Mouse (Mus musculus): Measurements from ENCODE around the gene 1700019N19Rik. TPM values are rescaled to one million over a fixed set of nuclear protein-coding genes. Genes with fewer than 3 reads are reported as not detected.
A peak's percentile ranks its signal among the peaks of the same experiment; 100 is the strongest.

1700019N19Rik gene
- total and polyA plus RNA-seq, 2 experiments from 2014 or later = not detected

GRCm38 (mm10) chr19:58832988-58833387, 38.7 kb upstream of the 1700019N19Rik start:
- no peak for TF ChIP-seq CTCF (IDR thresholded peaks at IDR 0.05; ENCODE audit: low read depth)
- Histone ChIP-seq H3K9me3 (ENCODE audit: low read length) (no peaks in the 10 kb centered on the region), H3K36me3 (ENCODE audit: insufficient read depth) (no peaks in the 10 kb centered on the region), H3K27ac (ENCODE audit: low read depth, low read length) (no peak overlapping the region; the same call in 1 of the 2 replicates), H3K9ac (no peak overlapping the region), H3K4me2 (ENCODE audit: low read depth) (no peak overlapping the region), H3K27me3 (ENCODE audit: insufficient read depth, low read length) (no peaks in the 10 kb centered on the region), H3K4me3 (ENCODE audit: low read depth, low read length) (no peak overlapping the region), H3K4me1 (ENCODE audit: insufficient read depth) (peaks cover 19% of the 10 kb centered on the region)
- no peak for ATAC-seq
- 81% methylated on average over 2 of the region's 2 CpGs for WGBS
- no peak for DNase-seq

GRCm38 (mm10) chr19:58831280-58831922, 37.1 kb upstream of the 1700019N19Rik start:
- ATAC-seq (peak; percentile 34), DNase-seq (peak; percentile 50)
- no peak for TF ChIP-seq CTCF (IDR thresholded peaks at IDR 0.05; ENCODE audit: low read depth)
- no peak overlapping the region for H3K4me2 ChIP-seq (ENCODE audit: low read depth)
- H3K36me3 ChIP-seq (ENCODE audit: insufficient read depth) = no peaks in the 10 kb centered on the region
- no peak overlapping the region for H3K4me3 ChIP-seq (ENCODE audit: low read depth, low read length)
- peaks cover 19% of the 10 kb centered on the region for H3K4me1 ChIP-seq (ENCODE audit: insufficient read depth)
- peak overlapping the region; percentile 86 for H3K27ac ChIP-seq (ENCODE audit: low read depth, low read length)
- H3K27me3 ChIP-seq (ENCODE audit: insufficient read depth, low read length) = no peaks in the 10 kb centered on the region
- WGBS = 52% methylated on average over 9 of the region's 9 CpGs
- no peak overlapping the region for H3K9ac ChIP-seq
- H3K9me3 ChIP-seq (ENCODE audit: low read length) = no peaks in the 10 kb centered on the region

GRCm38 (mm10) chr19:58830182-58830581, 35.9 kb upstream of the 1700019N19Rik start:
- DNase-seq = peak; percentile 81
- Histone ChIP-seq H3K27ac (ENCODE audit: low read depth, low read length) (peak overlapping the region; percentile 86), H3K4me2 (ENCODE audit: low read depth) (no peak overlapping the region), H3K4me1 (ENCODE audit: insufficient read depth) (peaks cover 19% of the 10 kb centered on the region), H3K27me3 (ENCODE audit: insufficient read depth, low read length) (no peaks in the 10 kb centered on the region), H3K4me3 (ENCODE audit: low read depth, low read length) (no peak overlapping the region), H3K9ac (no peak overlapping the region), H3K36me3 (ENCODE audit: insufficient read depth) (no peaks in the 10 kb centered on the region), H3K9me3 (ENCODE audit: low read length) (no peaks in the 10 kb centered on the region)
- no peak for TF ChIP-seq CTCF (IDR thresholded peaks at IDR 0.05; ENCODE audit: low read depth)
- ATAC-seq = peak; percentile 57; the same call in 1 of the 2 replicates
- 61% methylated on average over 7 of the region's 7 CpGs for WGBS

- H3K4me3 ChIP-seq (ENCODE audit: low read depth, low read length) = no peak overlapping the region
- no peak overlapping the region for H3K9ac ChIP-seq
- DNase-seq (peak; percentile 76), ATAC-seq (peak; percentile 83)
- no peaks in the 10 kb centered on the region for H3K9me3 ChIP-seq (ENCODE audit: low read length)
- H3K27me3 ChIP-seq (ENCODE audit: insufficient read depth, low read length) = no peaks in the 10 kb centered on the region
- peaks cover 5% of the 10 kb centered on the region for H3K36me3 ChIP-seq (ENCODE audit: insufficient read depth)
- WGBS = 44% methylated on average over 5 of the region's 5 CpGs
- TF ChIP-seq CTCF (IDR thresholded peaks at IDR 0.05; ENCODE audit: low read depth) = no peak
- peaks cover 19% of the 10 kb centered on the region for H3K4me1 ChIP-seq (ENCODE audit: insufficient read depth)
- H3K4me2 ChIP-seq (ENCODE audit: low read depth) = no peak overlapping the region
- peak overlapping the region; percentile 86 for H3K27ac ChIP-seq (ENCODE audit: low read depth, low read length)
These were observed 35.3 kb upstream of the 1700019N19Rik start for GRCm38 (mm10) chr19:58829575-58829974.

- ATAC-seq (no peak), DNase-seq (no peak)
- no peak overlapping the region for H3K4me3 ChIP-seq (ENCODE audit: low read depth, low read length)
- H3K4me1 ChIP-seq (ENCODE audit: insufficient read depth) = peaks cover 19% of the 10 kb centered on the region
- H3K36me3 ChIP-seq (ENCODE audit: insufficient read depth) = peaks cover 8% of the 10 kb centered on the region
- no peak overlapping the region for H3K4me2 ChIP-seq (ENCODE audit: low read depth)
- WGBS = 61% methylated on average over 7 of the region's 7 CpGs
- H3K27ac ChIP-seq (ENCODE audit: low read depth, low read length) = no peak overlapping the region
- H3K9ac ChIP-seq = no peak overlapping the region
- no peaks in the 10 kb centered on the region for H3K9me3 ChIP-seq (ENCODE audit: low read length)
- H3K27me3 ChIP-seq (ENCODE audit: insufficient read depth, low read length) = no peaks in the 10 kb centered on the region
- no peak for TF ChIP-seq CTCF (IDR thresholded peaks at IDR 0.05; ENCODE audit: low read depth)
These were observed 33.4 kb upstream of the 1700019N19Rik start for GRCm38 (mm10) chr19:58827656-58828055.

- Histone ChIP-seq H3K27ac (ENCODE audit: low read depth, low read length) (no peak overlapping the region), H3K4me1 (ENCODE audit: insufficient read depth) (peaks cover under 1% of the 10 kb centered on the region; the same call in 1 of the 2 replicates), H3K9ac (no peak overlapping the region), H3K4me2 (ENCODE audit: low read depth) (no peak overlapping the region), H3K36me3 (ENCODE audit: insufficient read depth) (peaks cover 26% of the 10 kb centered on the region), H3K27me3 (ENCODE audit: insufficient read depth, low read length) (no peaks in the 10 kb centered on the region), H3K9me3 (ENCODE audit: low read length) (no peaks in the 10 kb centered on the region), H3K4me3 (ENCODE audit: low read depth, low read length) (no peak overlapping the region)
- no peak for TF ChIP-seq CTCF (IDR thresholded peaks at IDR 0.05; ENCODE audit: low read depth)
- DNase-seq (no peak), ATAC-seq (no peak)
- 49% methylated on average over 1 of the region's 1 CpGs for WGBS
These were observed 30.1 kb upstream of the 1700019N19Rik start for GRCm38 (mm10) chr19:58824316-58824715.

- ATAC-seq = no peak
- H3K4me2 ChIP-seq (ENCODE audit: low read depth) = no peak overlapping the region
- H3K9ac ChIP-seq = no peak overlapping the region
- H3K27ac ChIP-seq (ENCODE audit: low read depth, low read length) = no peak overlapping the region
- WGBS = 86% methylated on average over 3 of the region's 3 CpGs
- H3K27me3 ChIP-seq (ENCODE audit: insufficient read depth, low read length) = no peaks in the 10 kb centered on the region
- TF ChIP-seq CTCF (IDR thresholded peaks at IDR 0.05; ENCODE audit: low read depth) = no peak
- H3K9me3 ChIP-seq (ENCODE audit: low read length) = no peaks in the 10 kb centered on the region
- H3K36me3 ChIP-seq (ENCODE audit: insufficient read depth) = peaks cover 28% of the 10 kb centered on the region
- H3K4me1 ChIP-seq (ENCODE audit: insufficient read depth) = no peaks in the 10 kb centered on the region; the same call in 1 of the 2 replicates
- H3K4me3 ChIP-seq (ENCODE audit: low read depth, low read length) = no peak overlapping the region
- DNase-seq = no peak
These were observed 29.0 kb upstream of the 1700019N19Rik start for GRCm38 (mm10) chr19:58823301-58823700.

All from forebrain, postnatal 0 days (tissue).